Mouse (Mus musculus): ENCODE data around the gene Zfp423. TPM values are rescaled to one million over a fixed set of nuclear protein-coding genes. Genes with fewer than 3 reads are reported as not detected.

The Zfp423 gene
- polyA plus RNA-seq, 1 experiment, result not detected

DNA sequence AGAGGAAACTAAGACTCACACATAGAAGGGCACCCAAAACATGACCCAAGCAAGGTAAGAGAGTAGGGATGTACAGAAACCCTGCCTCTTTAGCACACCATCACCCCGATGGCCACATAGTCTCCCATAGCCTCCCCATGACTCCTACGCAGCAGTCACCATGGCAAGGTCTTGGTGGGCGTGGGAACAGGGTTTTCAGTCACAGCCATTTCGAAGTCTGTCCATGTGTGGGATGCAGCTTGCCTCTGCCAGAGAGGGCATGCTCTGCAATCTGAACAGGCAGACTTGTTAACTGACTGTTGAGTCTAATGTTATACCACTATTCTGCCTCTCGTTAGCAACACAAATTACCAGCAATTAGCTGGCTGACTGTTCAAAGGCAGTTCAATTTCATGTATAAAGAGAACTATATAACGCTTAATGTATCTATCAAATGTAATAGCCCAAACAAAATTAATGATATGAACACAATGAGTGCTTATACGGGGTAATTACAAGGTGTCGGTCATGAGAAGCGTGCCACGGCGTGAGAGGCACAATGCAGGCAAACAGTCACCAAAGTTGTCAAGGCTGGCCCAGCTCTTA, 218.4 kb downstream of the Zfp423 start:
- TF ChIP-seq GATA1 (IDR thresholded peaks at IDR 0.05; ENCODE audit: low read length), result no peak

DNA sequence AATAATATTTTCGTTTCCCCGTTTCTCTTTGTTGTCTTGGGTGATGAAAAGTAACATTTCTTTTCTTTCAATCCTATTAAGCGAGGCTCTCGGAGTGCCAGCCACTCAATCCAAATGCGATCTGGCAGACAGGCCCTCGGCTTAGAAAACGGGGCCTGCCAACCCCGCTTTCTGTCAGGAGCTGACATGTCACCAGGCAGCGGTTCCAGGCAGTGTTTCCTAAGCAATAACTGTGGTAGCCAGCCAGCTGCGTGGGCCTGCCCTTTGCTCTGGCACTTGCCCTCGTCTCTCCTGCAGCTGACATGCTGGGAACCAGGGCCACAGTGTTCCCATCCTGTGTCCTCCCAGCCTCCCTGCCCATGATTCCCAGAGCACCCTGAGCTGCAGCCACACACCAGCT, 221.5 kb downstream of the Zfp423 start:
- no peak for TF ChIP-seq GATA1 (IDR thresholded peaks at IDR 0.05; ENCODE audit: low read length)

DNA sequence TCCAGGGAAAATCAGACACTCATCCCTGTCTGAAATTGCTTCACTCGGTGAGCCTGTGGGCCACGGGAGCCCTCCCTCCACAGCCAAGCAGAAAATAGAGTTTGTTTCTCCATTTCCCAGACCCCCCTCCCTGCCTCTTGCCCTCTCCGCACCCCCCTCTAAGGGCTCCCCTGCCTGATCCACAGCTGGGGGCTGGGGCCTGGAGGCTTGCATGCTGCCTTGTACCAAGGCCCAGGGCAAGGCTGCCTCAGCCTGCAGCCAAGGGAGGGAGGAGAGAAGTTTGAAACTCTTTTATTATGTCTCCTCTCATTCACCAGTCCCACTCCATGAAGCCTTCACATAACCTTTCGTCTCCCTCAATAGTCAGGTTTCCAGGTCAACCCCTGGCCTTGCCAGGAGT, 224.5 kb downstream of the Zfp423 start:
- TF ChIP-seq GATA1 (IDR thresholded peaks at IDR 0.05; ENCODE audit: low read length), result no peak

DNA sequence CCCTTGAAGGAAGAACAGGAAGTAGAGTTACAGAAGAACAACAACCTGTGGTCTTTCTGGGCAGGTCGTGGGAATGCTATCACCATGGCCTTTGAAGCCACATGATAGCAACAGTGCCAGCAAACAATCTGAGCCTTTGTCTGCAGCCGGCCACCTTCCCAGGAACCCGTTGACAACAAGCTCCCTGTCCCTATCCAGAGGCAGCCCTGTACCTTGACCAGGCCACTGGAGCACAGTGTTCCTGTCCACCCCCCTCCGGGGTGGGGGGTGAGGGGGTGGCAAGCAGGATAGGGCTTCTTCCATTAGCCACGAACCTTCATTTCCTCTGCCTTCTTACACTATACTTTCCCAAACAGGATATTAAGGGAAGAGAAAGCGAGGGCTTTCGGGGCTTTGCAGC, 224.9 kb downstream of the Zfp423 start:
- TF ChIP-seq GATA1 (IDR thresholded peaks at IDR 0.05; ENCODE audit: low read length), result no peak

DNA sequence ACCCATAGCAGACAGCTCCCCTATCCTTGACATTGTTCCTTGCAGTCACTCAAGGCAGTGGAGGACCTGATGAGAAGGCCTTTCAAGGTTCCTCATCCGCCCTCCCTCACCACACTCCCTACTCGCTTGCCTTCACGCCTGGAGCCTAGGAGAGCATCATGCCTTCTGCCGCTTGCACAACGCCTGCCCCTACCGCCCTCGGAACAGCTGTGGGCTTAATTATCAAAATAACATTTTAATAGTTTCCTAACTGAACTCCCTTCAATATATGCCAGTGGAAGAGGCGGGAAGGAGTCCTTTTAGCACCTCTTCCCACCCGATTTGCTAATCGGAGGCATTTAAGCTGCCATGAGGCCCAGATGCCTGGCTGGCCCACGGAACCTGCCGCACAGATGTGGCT, 228.3 kb downstream of the Zfp423 start:
- no peak for TF ChIP-seq GATA1 (IDR thresholded peaks at IDR 0.05; ENCODE audit: low read length)

DNA sequence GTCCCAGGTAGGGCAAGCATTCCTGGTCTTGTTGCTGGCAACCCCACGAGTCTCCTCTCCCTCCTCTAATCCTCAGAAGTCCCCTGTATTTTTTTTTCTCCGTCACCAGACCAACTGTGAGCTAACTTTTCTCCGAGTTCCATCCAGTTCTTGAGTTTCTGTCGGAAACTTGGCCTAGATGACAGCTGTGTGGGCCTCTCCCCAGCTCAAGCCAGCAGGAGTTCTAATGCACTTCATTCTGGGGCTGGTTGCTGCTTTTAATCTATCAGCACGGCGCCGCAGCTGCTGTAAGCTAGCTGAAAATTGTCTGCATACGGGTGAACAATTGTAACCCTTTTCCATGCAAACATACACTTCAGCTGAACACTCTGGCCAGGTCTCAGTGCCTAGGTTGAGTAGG, 236.4 kb downstream of the Zfp423 start:
- TF ChIP-seq GATA1 (IDR thresholded peaks at IDR 0.05; ENCODE audit: low read length), result no peak

DNA sequence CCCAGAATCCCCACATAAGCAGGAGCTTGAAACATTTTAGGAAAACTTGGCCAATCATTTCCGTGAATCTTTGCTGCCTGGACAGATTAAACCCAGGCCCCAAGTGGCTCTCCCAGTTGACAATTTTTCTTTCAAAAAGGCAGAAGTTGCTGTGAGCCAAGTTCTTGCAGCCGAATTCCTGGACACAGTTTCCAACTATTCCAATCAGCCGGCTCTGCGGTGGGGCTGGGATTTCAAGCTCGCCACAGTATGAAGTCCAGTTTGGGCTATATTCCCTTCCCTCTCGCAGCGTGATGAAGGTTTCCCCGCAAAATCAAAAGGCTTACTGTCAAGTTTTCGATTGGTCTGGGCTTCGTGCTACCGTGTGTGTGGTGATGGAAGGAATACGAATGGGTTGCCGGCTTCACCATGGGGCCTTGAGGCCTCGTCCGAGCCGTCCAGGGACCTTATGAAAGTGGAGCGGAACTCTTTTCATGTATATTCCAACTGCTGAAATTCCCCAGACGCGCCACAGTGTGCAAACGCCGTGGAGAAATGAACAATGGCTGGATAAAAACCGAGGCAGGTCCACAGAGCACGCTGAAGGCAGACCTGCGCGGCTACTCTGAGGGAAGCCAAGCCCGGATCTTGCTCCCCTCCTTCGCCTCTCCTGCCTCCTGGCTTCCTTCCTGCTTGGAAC, 240.1 kb downstream of the Zfp423 start:
- no peak for TF ChIP-seq GATA1 (IDR thresholded peaks at IDR 0.05; ENCODE audit: low read length)

DNA sequence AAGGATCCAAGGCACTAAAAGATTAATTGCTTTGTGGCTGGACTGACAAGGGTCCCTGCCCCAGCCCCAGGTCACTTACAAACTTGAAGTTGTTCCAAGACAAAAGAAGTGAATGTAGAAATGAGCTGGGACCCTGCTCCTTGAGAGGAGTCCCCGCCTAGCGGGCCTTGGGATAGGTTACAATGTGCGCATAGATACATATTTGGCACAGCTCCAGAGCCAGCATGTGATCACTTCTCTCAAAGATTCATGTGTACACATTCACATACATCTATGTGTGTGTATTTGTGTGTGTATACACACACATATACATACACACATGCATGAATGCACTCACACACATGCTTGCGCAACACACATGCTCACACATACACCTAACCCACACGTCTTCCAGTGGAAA, 241.9 kb downstream of the Zfp423 start:
- no peak for TF ChIP-seq GATA1 (IDR thresholded peaks at IDR 0.05; ENCODE audit: low read length)

DNA sequence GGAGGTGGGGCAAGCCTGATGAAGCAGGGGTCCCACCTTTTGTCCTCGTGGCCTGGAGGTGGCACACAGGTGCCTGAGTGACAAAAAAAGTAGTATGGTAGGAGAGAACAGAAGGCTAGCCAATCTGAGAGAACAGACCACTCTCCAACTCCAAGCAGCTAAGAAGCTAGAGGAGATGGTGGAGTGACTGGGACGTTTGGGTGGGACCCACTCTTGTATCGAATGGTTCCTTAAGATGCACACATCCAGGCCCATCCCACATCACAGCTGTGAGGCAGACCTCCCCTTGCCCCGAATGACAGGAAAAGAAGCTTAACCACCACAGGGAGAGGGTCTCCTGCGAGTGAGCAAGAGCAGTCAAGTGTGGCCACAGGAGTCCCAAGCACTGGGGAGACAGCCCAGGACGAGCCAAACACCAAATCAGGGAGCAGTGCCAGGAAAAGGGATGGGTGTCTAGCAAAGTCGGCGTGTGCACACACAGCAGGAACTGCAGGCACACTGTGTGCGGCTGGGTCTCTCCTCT, 242.6 kb downstream of the Zfp423 start:
- TF ChIP-seq GATA1 (IDR thresholded peaks at IDR 0.05; ENCODE audit: low read length), result no peak

DNA sequence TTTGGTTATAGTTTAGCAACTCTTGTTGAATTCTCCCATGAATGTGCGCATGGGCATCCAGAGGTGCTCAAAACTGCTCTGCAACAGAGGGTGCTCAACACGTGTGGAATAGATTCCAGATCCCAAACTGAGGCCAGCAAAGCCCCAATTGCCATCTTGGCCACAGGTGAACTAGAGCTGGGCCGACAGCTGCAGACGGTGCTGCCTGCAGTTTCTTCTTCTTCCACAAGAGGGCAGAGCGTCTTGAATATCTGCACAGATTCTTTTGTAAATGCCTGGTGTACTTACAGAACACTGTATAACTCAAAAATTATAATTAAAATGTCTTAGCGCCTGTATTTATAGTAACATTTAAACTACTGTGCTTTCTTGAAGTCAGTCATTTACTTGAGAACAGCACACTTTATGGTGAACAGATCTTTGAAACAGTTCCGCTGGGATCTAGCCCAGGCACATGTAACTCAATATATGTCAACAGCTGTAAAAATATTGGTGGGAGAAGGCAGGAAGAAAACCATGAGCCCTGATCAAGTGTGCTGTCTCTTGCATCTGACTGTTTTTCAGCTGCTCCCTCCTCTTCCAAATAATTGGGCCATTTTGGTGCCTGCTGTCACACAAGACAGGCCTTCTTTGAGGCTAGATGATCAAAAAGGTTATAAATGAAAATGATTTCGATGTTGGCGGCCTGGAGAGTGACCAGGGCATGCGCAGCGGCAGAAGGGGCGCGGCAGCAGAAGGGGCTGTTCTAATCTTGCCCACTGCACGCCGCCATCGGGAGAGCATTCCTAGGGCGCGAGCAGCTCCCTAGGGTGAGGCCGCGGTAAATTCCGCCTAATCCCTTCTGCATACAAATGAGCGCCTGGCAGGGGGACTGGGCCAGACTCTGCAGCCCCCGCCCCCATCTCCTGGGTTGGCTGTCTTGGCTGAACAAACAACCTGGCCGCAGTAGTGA, 243.4 kb downstream of the Zfp423 start:
- no peak for TF ChIP-seq GATA1 (IDR thresholded peaks at IDR 0.05; ENCODE audit: low read length)

DNA sequence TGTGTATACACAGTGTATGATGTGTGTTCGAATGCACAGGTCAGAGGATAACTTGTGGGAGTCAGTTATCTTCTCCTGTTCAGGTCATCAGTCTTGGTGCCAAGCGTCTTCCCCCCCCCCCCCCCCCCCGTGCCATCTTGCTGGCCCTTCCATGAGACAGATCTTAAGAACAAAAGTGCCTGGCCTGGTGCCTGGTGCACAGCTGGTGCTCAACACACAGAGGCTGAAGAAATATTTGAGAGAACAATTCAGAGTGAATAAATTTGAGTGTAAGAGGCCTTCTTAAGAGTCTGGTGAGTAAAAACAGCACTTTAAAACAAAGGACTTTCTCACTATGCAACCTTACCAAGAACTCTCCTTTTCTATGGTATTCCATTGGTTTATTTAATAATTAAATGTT, 245.4 kb downstream of the Zfp423 start:
- no peak for TF ChIP-seq GATA1 (IDR thresholded peaks at IDR 0.05; ENCODE audit: low read length)

DNA sequence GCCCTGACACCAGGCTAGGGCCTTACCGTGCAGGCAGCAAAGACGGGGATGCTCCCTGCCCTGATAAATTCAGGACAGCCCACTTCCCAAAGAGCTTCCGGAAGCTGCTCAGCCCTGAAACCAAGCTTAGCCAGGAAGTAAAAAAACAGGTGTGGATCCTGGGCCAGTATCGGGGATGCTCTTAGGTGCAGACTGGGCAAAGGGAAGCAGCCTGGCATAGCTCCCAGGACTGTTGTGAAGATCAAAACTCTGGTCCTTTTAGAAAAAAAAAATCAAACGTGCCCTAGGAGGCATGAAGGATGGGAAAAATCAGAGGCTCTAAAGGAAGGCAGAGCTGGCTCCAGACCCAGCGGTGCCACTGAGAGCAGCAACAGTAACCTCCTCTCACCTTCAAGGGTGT, 247.4 kb downstream of the Zfp423 start:
- no peak for TF ChIP-seq GATA1 (IDR thresholded peaks at IDR 0.05; ENCODE audit: low read length)

DNA sequence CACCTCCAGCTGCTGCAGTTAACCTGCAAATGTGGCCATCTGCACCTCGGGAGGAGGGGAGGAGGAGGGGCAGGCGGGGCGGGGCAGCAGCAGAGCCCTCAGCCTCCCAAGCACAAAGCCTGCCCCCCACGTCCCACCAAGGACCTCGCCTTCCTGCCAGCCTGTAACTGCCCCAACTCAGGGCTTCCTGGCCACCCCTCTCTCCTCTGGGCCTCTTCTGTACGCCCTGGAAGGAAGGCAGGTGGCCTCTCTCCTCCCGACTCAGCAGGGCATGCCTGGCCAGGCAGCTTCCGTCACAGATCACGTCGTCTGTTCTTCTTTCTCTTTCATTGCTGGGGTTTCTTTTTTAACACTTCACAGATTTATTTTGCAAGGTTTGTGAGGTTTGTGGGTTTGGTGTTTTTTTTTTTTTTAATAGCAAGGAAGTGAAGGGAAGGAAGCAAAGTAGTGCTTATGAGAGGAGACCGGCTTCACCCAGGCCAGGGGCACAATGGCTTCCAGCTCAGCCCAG, 251.2 kb downstream of the Zfp423 start:
- TF ChIP-seq GATA1 (IDR thresholded peaks at IDR 0.05; ENCODE audit: low read length), result no peak

DNA sequence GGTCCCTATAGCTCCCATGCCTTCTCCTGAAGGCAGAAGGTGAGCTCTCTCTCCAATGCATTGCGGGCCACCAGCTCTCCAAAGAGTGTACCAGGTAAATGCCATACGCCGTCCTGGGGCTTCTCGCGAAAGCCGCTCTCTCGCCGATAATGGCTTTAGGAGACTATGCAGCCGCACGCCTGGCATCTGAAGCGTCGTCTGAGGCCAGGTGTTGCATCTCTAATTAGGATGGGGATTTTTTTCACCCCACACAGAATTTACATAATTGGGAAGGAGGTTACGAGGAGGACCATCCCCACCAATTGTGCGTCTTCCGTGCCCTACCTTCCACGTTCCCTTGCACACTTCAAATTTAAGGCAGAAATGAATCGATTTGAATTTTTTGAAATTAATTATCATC, 252.2 kb downstream of the Zfp423 start:
- no peak for TF ChIP-seq GATA1 (IDR thresholded peaks at IDR 0.05; ENCODE audit: low read length)

DNA sequence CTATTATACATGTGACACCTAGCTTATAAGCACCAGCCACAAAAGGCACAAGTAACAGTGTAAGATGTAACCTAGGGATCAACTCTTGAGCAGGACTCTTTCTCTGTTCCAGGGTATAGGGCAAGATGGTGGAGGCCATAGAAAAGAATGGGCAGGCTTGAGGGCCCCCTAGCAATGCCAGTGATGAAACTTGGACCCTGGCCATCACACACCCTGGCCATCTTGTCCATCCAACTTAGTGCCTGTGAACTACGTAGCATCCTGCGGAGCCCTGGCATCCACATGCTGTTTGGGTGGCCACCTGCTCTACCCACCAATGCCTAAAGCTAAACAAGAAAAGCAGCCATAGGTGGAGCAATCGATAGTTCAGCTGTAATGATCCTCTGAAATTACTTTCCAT, 254.6 kb downstream of the Zfp423 start:
- TF ChIP-seq GATA1 (IDR thresholded peaks at IDR 0.05; ENCODE audit: low read length), result no peak

DNA sequence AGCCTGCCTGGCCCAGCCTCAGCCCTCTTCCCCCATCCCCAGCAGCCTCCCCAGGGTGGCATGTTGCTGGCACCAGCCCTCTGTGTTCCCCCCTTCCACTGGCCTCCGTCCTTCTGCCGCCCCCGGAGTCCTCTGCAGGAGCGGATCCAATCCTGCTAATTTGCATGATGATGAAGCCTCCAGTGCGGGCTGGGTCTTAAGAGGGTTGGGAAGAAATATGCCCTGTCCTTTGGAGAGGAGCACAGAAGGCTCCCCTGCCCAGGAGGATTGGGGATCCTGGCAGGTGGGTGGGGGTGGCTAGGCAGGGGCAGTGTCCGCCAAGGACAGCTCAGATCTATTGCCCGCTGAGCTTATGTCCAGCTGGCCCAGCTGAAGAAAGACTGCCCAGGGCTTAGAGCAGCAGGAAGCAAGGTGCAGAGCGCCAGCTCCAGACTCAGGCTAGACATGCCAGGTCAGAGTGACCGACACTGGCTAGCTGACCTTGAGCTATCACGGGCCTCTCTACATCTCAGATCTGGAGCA, 256.5 kb downstream of the Zfp423 start:
- TF ChIP-seq GATA1 (IDR thresholded peaks at IDR 0.05; ENCODE audit: low read length), result no peak
